Mouse (Mus musculus): Measurements from ENCODE around the gene Rarres1.

DNA sequence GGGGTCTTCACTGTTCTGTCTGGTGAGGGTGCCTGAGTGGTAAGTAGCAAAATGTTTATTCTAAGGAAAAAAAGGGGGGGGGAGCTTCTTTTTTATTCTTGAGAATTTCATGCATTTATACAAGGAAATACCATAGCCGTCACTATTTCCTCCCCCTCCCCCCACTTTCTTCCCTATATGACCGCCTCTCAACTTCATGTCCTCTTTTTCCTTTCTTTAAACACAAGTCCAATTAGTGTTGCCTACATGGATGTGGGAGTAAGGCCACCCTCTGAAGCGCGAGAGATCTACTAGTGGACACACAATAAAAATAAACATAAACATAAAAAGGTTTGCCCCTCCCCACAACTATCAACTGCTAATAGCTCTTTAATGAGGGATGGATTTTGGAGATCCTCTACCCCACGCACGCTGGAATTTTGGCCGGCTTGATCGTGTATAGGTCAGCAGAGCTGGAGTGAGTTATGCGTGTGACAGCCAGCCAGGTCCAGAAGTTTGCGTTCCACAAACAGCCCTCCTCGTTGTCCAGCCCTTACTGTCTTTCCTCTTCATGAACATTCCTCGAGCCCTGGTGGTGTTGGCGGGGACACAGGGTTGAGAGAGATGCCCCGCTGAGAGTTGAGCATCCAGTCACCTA lies 42.5 kb upstream of the Rarres1 start:
- no peak for TF ChIP-seq MAX (IDR thresholded peaks at IDR 0.05; ENCODE audit: low read depth)
- no peak for TF ChIP-seq CEBPB (IDR thresholded peaks at IDR 0.05; ENCODE audit: insufficient read depth, poor library complexity, severe bottlenecking)
- TF ChIP-seq MYOG (IDR thresholded peaks at IDR 0.05; ENCODE audit: control insufficient read depth in 1 of 3, insufficient read depth in 1 of 3, insufficient read length in 2 of 3, low read depth in 2 of 3) = no peak
- no peak for TF ChIP-seq POLR2A (IDR thresholded peaks at IDR 0.05; ENCODE audit: insufficient read length, low read depth)
- TF ChIP-seq TCF12 (IDR thresholded peaks at IDR 0.05; ENCODE audit: insufficient read depth, poor library complexity, severe bottlenecking) = no peak
